Mouse (Mus musculus): Measurements from ENCODE around the gene Zfp229. TPM values are rescaled to one million over a fixed set of nuclear protein-coding genes. Genes with fewer than 3 reads are reported as not detected.

Gene Zfp229
- 3.8 and 4.5 TPM in 2 replicates for polyA plus RNA-seq (2015; fragmentation: Nextera tagmentation; extraction: Ambion mirVana)

DNA sequence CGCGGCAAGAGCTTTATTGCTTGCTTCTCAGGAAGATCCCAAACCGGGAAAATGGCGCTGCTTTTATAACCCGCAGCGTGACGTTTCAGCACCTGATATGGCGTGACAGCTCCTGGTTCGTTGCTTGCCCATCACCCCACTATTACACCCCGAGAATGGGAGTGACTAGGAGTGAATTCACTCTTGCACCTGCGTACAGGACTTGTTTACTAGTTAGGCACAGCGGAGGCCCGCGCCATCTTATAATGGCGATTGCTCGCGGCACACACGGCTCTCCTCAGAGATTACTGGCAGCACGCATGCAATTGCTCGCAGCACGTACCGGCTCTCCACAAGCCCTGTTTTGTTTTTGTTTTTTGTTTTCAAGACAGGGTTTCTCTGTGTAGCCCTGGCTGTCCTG, at the start of gene Zfp229:
Gene Zfp229, plus strand, starts transcription at position 301 of the 400 bp plus-strand sequence.

DNA sequence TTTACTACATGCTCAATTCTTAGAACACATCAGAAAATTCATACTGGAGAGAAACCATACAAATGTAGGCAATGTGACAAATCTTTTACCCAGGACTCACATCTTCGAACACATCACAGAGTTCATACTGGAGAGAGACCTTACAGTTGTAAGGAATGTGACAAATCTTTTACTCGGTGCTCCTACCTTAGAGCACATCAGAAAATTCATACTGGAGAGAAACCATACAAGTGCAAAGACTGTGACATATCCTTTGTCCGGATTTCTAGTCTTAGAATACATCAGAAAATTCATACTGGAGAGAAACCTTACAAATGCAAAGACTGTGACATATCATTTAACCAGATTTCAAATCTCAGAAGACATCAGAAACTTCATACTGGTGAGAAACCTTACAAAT, 39.0 kb upstream of the Zfp229 start, which contains the start of gene Gm10226:
Gene Gm10226, plus strand, starts transcription at position 301 of the 400 bp plus-strand sequence.

DNA sequence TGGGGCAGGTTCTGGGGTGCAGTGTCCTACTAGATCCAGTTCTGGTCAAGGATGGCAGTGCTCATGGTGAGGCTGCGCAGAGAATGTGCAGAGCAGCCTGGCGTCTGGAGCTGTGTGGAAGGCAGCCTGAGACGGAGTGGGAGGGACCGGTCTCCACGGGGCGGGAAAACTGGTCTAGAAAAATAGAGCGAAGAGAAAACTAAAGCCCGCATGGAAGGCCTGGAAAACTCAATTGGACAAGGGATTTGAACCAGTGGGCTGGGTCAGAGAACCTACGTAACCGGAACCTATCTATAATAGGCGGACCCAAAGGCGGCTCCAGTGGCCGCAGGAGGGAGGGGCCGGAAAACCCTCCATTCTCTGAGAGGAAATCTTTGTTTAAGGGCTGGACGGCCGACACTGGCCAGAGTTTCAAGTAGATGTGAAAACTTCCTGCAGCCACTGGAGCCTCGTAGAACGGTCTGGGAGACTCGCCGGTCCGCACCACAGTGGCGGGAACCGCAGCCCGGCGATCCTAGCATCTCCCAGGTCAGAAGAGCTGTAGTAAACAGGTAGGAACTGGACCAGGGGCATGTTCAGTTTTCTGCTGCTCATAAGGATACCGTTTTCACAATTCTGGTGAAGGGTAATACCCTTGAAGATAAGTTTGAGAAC, 23.1 kb upstream of the Zfp229 start, which contains the start of gene Zfp760:
Gene Zfp760, plus strand, starts transcription at position 399 of the 654 bp plus-strand sequence.

Other genes starting within 250 kb of the Zfp229 start
- 5.7 and 7.2 TPM in 2 replicates for gene Zfp53, start 241.8 kb upstream of the Zfp229 start, polyA plus RNA-seq (2015; fragmentation: Nextera tagmentation; extraction: Ambion mirVana)
- gene Zfp52, start 195.3 kb upstream of the Zfp229 start, polyA plus RNA-seq (2015; fragmentation: Nextera tagmentation; extraction: Ambion mirVana) = 3.4 and 3.8 TPM in 2 replicates
- gene Zfp948, start 163.8 kb upstream of the Zfp229 start, polyA plus RNA-seq (2015; fragmentation: Nextera tagmentation; extraction: Ambion mirVana) = 10.0 and 13.3 TPM in 2 replicates
- gene Zfp983, start 80.2 kb upstream of the Zfp229 start, polyA plus RNA-seq (2015; fragmentation: Nextera tagmentation; extraction: Ambion mirVana) = 1.3 and 1.7 TPM in 2 replicates
- gene Gm10226, start 38.9 kb upstream of the Zfp229 start, polyA plus RNA-seq (2015; fragmentation: Nextera tagmentation; extraction: Ambion mirVana) = 2.7 and 3.2 TPM in 2 replicates
- 2.5 and 2.9 TPM in 2 replicates for gene Zfp760, start 23.1 kb upstream of the Zfp229 start, polyA plus RNA-seq (2015; fragmentation: Nextera tagmentation; extraction: Ambion mirVana)
- gene Zfp820, start 115.0 kb downstream of the Zfp229 start, polyA plus RNA-seq (2015; fragmentation: Nextera tagmentation; extraction: Ambion mirVana) = 2.2 and 2.7 TPM in 2 replicates
- 4.3 and 4.9 TPM in 2 replicates for gene Zfp995, start 179.1 kb downstream of the Zfp229 start, polyA plus RNA-seq (2015; fragmentation: Nextera tagmentation; extraction: Ambion mirVana)
- 7.9 and 9.1 TPM in 2 replicates for gene Zfp942, start 231.7 kb downstream of the Zfp229 start, polyA plus RNA-seq (2015; fragmentation: Nextera tagmentation; extraction: Ambion mirVana)
- 9.1 and 11.1 TPM in 2 replicates for gene Zfp943, start 231.8 kb downstream of the Zfp229 start, polyA plus RNA-seq (2015; fragmentation: Nextera tagmentation; extraction: Ambion mirVana)

Measured in urinary bladder, postnatal 0 days (tissue).